Mouse (Mus musculus) v-Abl transformed pro-B cells (cell line): ENCODE measurements around the gene Necap2.

Experiments
- in situ Hi-C, 2 experiments: fragments of 400-800 bp; cut with MboI; formaldehyde crosslinking; loops; one replicate each; pipeline ENCODE4 v1.15.1; 2025; ENCODE audit not compliant: unreplicated experiment in 2 of 2

Gene Necap2

GRCm38 (mm10) chr4:141077681-141078509, at the start of gene Necap2:
Gene Necap2 (minus strand): TSS chr4:141078357.
- in situ Hi-C loops = no loop called here

GRCm38 (mm10) chr4:141123065-141123464, 44.9 kb upstream of the Necap2 start:
- in situ Hi-C loops = no loop called here

- in situ Hi-C loops = no loop called here
These were observed 44.5 kb upstream of the Necap2 start for GRCm38 (mm10) chr4:141122663-141123062.

DNA sequence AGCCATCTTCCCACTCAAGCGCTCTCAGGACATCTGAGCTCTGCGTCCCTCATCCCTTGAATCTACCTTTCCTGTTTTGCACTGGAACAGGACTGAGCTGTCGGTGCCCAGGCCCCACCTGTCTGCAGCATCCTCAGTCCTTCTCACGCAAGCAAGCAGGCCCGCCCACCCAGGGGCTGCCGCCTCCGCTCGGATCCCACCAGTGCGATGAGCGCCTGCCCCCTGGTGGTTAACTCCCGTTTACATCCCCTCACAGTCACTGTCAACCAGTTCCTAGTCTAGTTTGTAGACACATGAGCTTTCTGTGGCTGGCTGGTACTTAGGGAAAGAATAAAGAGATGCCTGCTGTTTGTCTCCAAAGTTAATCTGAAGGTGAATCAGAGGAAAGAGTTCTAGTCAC, 42.5 kb upstream of the Necap2 start:
- in situ Hi-C loops = no loop called here

DNA sequence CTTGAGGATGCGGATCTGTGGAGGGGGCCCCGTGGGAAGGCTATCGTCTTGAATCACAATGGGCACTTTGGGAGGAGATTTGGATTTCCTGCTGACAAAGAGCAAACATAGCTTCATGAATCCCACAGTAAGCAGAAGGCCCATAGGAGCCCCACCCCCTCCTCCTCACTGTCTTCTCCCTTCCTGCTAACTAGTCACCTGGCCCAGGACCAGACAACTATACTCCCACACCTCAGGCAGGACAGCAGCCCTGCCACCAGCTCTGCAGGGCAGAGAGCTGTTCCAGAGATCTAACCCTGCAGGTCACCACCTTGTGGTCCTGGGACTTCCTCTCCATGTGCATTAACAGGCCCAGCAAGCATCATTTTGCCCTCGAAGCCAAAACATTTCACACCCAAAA, 40.5 kb upstream of the Necap2 start:
- in situ Hi-C loops = no loop called here

DNA sequence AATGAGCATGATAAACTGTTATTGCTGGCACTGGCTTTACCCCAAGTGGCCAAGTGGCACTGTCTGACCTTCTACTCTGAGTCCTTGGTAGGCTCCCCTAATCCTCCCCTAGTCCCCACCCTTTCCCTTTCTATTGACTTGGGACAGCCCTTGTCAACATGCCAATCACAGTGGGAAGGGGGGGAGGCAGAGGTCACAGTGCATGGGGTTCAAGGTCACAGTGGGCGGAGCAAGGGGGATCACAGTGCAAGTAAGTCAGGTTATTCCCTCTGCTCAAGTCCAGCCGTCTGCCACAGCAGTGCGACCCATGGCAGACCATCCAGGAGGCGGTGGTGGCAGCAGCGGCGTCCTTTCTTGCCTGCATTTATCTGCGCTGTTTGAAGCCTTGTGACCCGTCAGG, 37.2 kb upstream of the Necap2 start:
- in situ Hi-C loops = no loop called here

- in situ Hi-C loops = no loop called here
These were observed 36.4 kb upstream of the Necap2 start for GRCm38 (mm10) chr4:141114521-141114981.

GRCm38 (mm10) chr4:141113831-141114230, 35.7 kb upstream of the Necap2 start:
- in situ Hi-C loops = no loop called here

GRCm38 (mm10) chr4:141108196-141108732, 30.1 kb upstream of the Necap2 start:
- in situ Hi-C loops = no loop called here

DNA sequence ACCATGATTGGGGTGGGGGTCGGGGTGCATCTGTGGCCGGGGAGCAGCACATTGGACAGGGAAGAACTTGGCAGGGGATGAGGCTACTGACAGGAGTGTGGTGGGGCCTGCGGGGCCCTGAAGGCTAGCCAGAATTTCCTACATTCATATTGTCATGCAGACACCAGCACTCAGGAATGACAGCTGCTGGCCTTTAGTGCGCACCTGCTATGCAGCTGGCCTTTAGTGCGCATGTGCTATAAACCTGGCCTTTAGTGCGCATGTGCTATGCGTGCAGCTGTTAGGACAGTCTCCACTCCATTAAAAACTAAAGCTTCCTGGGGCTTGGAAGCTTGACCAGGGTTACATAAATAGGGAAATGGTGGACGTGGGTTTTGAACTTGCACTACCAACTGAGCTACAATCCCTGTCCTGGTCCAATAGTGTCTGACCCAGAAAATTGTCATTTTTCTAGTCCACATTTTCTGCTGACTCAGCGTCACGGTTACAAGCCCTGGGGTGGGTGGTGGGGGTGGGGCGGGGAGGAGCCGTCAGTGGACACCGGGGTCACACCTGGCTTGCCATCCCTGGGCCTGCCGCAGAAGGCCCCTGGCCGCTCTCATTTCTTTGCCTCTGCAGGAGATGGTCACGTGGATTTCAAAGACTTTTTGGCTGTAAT, 28.5 kb upstream of the Necap2 start:
- in situ Hi-C loops = no loop called here

GRCm38 (mm10) chr4:141101855-141102254, 23.7 kb upstream of the Necap2 start:
- in situ Hi-C loops = no loop called here

DNA sequence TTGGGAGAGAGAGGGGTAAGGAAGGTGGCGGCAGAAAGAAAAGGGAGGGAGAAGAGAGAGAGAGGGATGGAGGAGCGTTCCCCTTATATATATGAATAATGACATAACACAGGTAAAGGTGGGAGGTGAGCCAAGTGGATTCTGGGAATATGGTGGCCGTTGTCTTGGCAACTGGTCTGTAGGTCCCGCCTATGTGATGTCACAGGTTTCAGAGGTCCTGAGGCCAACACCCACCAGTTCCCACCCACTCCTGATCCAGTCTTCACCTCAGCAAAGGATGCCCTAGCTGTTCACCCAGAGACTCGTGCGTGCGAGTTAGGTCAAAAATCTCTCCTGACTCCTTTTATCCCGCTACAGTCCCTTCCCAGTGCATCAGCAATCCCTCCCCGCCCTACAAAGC, 23.1 kb upstream of the Necap2 start:
- in situ Hi-C loops = no loop called here

- in situ Hi-C loops = loop anchor here in 1 of 2 experiments (10.0 kb wide), 1 partner anchor 265 kb away; the partner anchor contains the start of gene Fam131c
These were observed 21.8 kb upstream of the Necap2 start for GRCm38 (mm10) chr4:141099956-141100355.

GRCm38 (mm10) chr4:141098935-141099334, 20.8 kb upstream of the Necap2 start:
- in situ Hi-C loops = loop anchor here in 1 of 2 experiments (10.0 kb wide), 1 partner anchor 266 kb away; the partner anchor contains the start of gene Fam131c

GRCm38 (mm10) chr4:141096710-141097109, 18.6 kb upstream of the Necap2 start:
- in situ Hi-C loops = loop anchor here in 1 of 2 experiments (10.0 kb wide), 1 partner anchor 268 kb away; the partner anchor contains the start of gene Fam131c

DNA sequence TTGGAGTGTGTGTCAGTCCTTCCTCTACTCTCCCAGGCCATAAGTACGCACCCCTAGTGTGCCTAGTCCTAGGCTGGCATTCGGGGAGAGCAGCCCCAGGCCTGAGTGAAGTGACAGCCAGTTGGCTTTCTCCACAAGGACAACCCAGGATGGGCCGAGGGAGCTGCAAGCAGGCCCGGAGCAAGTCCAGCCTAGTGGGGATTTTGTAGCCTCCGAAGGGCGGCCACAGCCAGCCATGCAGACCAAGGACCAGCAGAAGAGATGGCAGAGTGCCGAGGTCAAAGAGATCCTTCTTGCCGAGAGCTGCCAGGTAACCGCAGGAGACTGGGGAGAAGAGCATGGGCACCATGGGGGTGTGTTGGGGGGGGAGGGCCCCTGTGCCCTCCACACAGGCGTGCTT, 16.9 kb upstream of the Necap2 start:
- in situ Hi-C loops = loop anchor here in 1 of 2 experiments (10.0 kb wide), 1 partner anchor 270 kb away; the partner anchor contains the start of gene Fam131c

DNA sequence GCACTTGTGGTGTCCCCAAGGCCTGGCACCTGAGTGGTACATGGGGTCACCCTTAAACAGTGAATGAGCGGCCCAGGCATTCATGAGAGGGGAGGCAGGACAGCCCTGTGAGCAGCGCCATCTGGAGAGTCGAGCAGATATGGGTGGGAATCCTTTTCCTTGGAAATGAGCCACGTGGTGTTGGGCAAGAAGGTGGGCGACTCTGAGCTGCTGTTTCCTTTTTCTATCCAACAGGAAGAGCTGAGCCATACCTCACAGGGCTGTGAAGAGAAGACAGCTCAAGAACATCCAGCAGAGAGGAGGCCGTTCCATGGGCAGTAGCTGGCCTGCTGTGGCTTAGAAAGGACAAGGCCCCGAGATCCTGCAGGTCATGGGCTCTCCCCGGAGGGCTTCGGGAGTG, 10.6 kb upstream of the Necap2 start:
- in situ Hi-C loops = no loop called here

- in situ Hi-C loops = no loop called here
These were observed 9.9 kb upstream of the Necap2 start, which contains the start of gene Spata21 for GRCm38 (mm10) chr4:141088033-141088432. Gene Spata21 (plus strand): TSS chr4:141088333.

- in situ Hi-C loops = no loop called here
These were observed 8.7 kb upstream of the Necap2 start for GRCm38 (mm10) chr4:141086862-141087261.

GRCm38 (mm10) chr4:141078510-141079137, 467 bp upstream of the Necap2 start:
- in situ Hi-C loops = no loop called here
